Mouse (Mus musculus) cerebellum, adult 11 months (tissue): ENCODE measurements around the gene Ap2a1.

Experiments
- DNase-seq: peaks from one replicate; pipeline ENCODE4 v3.0.0; 2022

The Ap2a1 gene

DNA sequence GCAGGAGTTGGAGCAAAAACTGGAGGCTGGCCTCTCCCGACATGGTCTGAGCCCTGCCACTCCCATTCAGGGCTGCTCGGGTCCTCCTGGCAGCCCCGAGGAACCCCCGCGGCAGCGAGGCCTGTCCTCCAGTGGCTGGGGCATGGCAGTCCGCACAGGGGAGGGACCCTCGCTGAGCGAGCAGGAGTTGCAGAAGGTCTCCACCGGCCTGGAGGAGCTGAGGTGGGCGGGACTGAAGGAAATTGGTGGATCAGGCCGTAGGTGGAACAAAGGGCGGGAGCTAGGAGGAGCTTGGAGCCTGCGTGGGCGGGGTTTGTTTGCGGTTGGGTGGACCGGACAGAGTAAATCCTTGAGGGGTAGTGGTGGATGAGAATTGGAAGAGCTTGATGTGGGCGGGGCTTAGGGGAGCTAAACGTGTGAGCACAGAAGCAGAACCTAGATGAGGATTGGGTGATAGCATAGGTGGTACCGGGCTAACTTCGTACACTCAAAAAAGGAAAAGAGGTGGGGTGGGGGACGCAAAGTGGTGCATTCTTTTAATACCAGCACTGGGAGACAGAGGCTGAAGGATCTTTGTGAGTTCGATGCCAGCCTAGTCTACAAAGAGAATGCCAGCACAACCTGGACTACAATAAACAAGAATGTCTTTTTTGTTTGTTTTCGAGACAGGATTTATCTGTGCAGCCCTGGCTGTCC lies 23.5 kb upstream of the Ap2a1 start:
- peak; percentile 79 for DNase-seq

- no peak for DNase-seq
These were observed 22.7 kb upstream of the Ap2a1 start for GRCm38 (mm10) chr7:44951960-44952359.

- DNase-seq, result no peak
These were observed 20.6 kb upstream of the Ap2a1 start for GRCm38 (mm10) chr7:44949922-44950321.

DNA sequence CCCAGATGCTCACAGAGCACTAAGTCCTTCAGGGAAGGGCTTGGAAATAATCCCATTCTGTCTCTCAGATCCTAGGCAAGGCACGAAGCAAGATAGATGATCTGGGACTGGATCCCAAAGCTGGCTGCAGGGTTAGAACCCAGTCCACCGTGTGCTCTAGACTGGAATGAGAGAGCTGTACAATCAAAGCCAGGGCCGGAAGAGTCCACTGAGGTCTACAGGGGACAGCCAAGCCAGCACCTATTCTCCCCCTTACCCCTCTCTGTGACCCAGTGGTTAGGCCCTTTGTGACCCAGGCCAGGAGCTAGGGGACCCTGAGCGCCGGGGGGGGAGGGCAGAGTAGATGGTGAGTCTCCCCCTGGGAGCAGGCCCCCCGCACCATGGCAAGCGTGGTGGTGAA lies 13.6 kb upstream of the Ap2a1 start, which contains the start of gene Tsks:
Gene Tsks, plus strand, starts transcription at position 301 of the 400 bp plus-strand sequence.
- DNase-seq, result no peak

- DNase-seq, result no peak
These were observed 9.4 kb upstream of the Ap2a1 start for GRCm38 (mm10) chr7:44938680-44939079.

GRCm38 (mm10) chr7:44928570-44928969 lies 726 bp downstream of the Ap2a1 start:
- DNase-seq, result no peak

DNA sequence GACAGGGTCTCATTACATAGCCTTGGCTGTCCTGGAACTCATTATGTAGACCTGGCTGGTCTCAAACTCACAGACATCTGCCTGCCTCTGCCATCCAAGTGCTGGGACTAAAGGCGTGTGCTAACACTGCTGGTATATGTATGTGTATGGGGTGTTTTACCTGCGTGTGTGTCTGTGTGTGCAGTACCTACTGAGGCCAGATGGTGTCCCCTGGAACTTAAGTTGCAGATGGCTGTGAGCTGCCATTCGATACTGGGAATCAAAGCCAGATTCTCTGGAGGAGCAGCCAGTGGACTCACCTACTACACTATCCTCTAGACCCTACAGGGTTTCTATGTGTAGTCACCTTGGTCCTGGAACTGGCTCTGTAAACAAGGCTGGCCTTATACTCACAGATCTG lies 3.8 kb downstream of the Ap2a1 start:
- no peak for DNase-seq

- DNase-seq, result no peak
These were observed 6.8 kb downstream of the Ap2a1 start for GRCm38 (mm10) chr7:44922530-44922929.

DNA sequence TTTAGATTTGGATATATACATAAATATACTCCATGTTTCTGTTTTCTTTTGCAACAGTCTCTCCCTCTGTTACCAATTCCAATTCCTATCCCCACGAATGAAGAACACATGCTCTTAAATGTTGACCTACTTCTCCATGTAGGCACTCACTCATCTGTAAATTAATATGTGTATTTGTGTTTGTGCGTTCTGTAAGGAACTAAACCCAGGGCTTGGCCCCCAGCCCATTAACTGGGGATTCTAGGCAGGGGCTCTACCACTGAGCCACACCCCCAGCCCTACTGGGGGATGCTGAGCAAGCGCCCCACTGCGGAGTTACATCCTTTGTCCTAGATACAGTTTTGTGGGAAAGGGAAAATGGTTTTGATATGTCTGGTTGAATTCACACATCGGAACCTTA lies 10.2 kb downstream of the Ap2a1 start:
- no peak for DNase-seq

- DNase-seq, result no peak
These were observed 11.1 kb downstream of the Ap2a1 start for GRCm38 (mm10) chr7:44918219-44918618.

DNA sequence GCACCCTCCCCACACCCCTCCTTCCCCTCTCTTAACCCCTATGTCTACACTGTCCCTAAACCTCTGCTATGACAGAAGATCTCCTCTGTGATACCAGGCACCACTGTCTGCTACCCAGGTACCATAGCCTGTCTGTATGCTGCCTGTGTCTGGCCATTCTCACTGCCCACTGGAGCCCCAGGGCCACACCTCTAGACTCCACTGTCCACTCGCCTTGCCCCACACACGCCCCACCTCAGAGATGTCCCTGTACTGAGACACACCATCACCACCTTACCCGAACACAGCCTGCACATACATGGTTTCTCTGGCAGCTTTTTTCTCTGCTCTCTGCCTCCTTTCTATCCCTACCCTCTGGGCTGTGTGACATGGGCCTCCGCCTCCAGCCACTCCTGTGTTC lies 12.4 kb downstream of the Ap2a1 start:
- no peak for DNase-seq

DNA sequence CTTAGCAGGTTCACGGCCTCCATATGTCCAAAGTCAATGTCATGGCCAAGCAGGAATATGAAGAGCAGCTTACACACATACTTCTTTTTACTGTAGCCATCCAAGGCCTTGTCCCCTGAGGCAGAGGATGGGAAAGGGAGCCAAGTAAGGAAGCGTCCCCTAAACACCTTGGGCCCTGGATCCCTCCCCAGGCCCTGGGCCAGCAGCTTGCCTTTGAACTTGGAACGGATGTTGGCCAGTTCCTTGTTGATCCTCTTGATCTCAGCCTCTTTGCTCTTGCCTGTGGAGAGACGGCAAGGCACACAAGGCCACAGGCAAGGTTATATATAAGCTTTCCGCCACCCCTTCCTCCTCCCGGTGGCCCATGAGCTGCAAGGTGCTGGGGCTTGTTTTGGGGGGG lies 13.1 kb downstream of the Ap2a1 start:
- DNase-seq, result no peak

DNA sequence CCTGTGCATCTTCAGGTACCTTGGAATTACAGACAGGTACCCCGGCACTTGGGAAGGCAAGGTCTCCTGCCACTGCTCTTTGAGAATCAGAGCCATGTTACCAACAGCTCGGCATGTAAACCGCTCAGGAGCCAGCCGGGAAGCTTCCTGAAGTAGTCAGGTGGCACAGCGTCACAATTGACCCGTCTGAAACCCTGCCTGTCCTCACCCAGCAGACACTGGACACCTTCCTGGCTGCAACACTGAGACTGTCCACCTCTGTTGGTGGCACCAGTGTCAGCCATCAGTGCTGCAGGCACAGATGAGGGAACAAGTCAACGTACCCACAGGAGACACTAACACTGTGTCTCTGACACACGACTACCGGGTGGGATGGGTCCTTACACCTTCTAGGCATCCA lies 14.0 kb downstream of the Ap2a1 start:
- DNase-seq, result no peak

GRCm38 (mm10) chr7:44914396-44914795 lies 14.9 kb downstream of the Ap2a1 start:
- no peak for DNase-seq

GRCm38 (mm10) chr7:44908706-44909476 lies 20.4 kb downstream of the Ap2a1 start:
- DNase-seq, result no peak

DNA sequence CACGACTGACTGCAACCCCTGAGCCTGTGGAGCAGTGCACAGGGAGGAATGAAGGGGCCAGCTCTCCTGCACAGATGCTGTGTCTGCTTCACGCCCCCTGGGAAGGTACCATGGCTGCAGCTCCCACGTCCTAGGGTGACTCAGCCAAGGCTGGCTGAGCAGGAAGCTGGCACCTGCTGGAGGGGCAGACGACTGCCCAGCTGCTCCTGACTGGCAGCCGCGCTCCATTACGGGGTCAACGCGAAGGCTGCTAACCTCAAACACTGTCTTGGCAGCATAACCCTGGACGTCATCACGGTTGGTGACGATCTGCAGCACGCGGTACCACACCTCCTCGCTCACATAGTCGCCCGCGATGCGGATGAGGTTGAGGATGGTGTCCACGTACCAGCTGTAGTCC lies 23.9 kb downstream of the Ap2a1 start:
- no peak for DNase-seq

DNA sequence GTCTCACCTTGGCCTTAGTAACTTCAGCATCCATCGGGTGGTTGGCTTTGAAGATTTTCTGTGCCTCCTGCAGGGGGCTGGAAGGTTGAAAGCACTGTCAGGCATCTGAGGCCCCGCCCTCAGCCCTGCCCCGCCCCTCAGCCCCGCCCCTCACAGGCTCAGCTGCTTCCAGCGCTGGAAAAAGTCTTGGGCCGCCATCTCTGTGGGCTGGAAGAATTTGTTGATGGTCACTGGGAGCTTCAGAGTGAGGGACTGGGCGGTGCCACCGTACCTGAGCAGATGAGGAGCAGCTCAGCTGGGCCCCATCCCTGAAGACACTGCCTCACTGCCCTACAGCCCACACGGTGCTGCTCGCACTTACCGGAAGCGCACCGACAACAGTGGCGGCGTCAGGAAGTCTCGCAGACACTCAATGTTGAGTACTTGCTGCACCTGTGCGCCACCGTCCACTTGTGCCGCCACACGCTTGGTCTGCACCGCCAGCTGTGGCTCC lies 28.0 kb downstream of the Ap2a1 start:
- DNase-seq, result no peak

GRCm38 (mm10) chr7:44900632-44901031 lies 28.7 kb downstream of the Ap2a1 start:
- no peak for DNase-seq

DNA sequence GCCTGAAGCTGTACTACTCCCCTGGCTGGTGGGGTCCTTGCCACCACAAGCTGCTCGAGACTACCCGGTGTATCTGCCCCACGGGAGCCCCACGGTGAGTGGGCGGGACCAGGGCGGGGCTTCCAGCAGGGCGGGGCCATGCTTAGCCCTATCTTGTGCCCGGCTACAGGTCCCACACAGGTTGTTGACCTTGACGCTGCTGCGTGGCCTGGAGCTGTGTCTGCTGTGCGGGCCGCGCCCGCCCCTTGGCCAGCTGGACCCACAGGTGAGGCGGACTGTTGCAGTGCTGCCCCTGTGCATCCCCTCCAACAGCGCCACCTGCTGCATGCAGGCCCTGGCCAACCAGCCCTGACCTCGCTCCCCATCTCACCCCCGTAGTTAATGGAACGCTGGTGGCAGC lies 30.7 kb downstream of the Ap2a1 start:
- peak; percentile 56 for DNase-seq

DNA sequence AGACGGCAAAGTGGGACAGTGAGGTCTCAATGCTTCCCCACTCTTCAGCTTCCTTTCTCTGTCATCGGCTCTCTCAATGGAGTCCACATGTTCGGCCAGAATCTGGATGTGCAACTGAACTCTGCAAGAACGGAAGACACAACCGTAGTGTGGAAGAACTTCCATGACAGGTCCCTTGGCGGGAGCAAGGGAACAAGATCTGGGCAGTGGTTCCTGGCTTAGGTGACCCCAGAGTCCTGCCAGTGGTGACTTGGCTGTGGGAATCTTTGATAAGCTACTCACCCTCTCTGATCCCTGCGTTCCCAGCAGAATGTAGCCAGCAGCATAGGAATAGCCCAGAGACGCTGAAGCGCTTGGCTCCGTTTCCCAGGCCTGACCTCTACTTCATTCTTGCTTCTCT lies 32.8 kb downstream of the Ap2a1 start:
- DNase-seq, result no peak

GRCm38 (mm10) chr7:44895593-44896434 lies 33.5 kb downstream of the Ap2a1 start, which contains the start of gene Fuz:
Fuz (plus strand) TSS chr7:44896079.
- DNase-seq, result peak; percentile 88

DNA sequence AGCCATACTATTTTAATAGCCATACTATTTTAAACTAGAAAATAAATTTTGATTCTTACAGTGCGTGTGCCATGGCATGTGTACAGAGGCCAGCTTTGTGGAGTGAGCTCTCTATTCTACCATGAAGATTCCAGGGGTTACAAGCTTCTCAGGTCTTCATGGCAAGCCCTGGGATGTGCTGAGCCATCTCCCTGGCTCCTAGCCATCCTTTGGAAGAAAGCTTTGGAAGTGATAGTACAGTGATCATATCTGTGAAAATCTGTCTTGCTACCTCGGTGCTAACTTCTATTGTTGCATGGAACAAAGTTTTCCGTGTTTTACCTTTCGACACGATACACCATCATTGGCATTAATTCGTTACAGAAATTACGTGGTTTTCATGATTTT lies 34.1 kb downstream of the Ap2a1 start:
- no peak for DNase-seq

DNA sequence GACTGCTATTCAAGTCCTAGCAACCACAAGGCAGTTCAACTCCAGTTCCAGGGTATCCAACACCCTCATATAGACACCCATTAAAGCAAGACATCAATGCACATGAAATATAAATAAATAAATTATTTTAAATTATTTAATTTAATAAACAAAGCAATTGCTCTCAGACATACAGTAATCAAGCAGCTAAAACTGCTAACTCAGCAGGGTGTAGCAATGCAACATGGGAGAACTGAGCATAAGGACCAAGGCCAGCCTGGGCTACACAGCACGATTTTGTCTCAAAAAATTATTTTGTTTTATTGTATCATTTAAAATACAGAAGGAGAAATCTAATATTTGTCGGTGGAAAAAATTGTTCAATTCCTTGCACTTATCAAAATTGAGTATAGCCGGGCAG lies 35.1 kb downstream of the Ap2a1 start:
- DNase-seq, result no peak
